Mouse (Mus musculus): Measurements from ENCODE around the gene Azgp1. TPM values are rescaled to one million over a fixed set of nuclear protein-coding genes. Genes with fewer than 3 reads are reported as not detected.
"Not testable (repeated sequence)": the region's sequence is repeated elsewhere in the genome, so short reads cannot be mapped to it uniquely, and the experiment has no call there.

Azgp1 gene
- total RNA-seq (2012; rRNA removed) (not detected in 2 replicates), total RNA-seq (2014; rRNA removed) (not detected in 2 replicates), polyA plus RNA-seq (2012; ENCODE audit: insufficient read length, low read depth) (not detected in 2 replicates)

DNA sequence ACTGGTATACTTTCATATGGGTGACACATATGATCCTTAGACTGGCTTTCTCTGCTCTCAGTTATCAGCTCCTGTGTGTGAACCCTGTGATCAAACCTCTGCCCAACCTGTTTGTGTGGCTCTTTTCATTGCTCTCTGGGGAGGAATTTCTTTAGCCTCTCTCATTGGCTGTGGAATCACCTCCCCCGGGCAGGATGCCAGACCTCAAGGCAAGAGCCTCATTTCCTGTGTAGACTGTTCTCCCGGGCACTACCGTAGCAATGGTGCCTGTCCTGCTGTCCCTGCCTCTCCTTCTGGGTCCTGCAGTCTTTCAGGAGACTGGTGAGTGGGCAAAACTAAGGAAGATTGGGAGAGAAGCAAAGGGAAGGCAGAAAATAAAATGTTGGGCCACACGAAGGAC, at the start of gene Azgp1:
TSS of gene Azgp1 (plus strand) at position 221 of the 400 bp plus-strand sequence.
- no peaks in the 10 kb centered on the region for H3K9me3 ChIP-seq (replicated peaks; ENCODE audit: low read length)
- no peak within 1 kb of the TSS for H3K4me3 ChIP-seq (replicated peaks in 1 of 3; ENCODE audit: low read depth in 2 of 3, low read length in 2 of 3, poor library complexity in 1 of 3)
- in situ Hi-C loops (cut with MboI; ENCODE audit: low pct_ligation_motif_present, low pct_unique_long_range_greater_than_20kb, low sequenced_read_pairs): no loop called here
- H3K27ac ChIP-seq (ENCODE audit: insufficient read depth, low read depth): no peak within 1 kb of the TSS
- TF ChIP-seq ETS1 (conservative IDR thresholded peaks at IDR 0.05; ENCODE audit: low read depth, low read length) (no peak), POLR2A (IDR thresholded peaks at IDR 0.05; ENCODE audit: low read depth, low read length) (no peak), ZC3H11A (IDR thresholded peaks at IDR 0.05; ENCODE audit: low read depth, low read length) (no peak), ZNF384 (IDR thresholded peaks at IDR 0.05; ENCODE audit: low read depth, low read length) (no peak), SIN3A (IDR thresholded peaks at IDR 0.05; ENCODE audit: low read length) (no peak), TBP (conservative IDR thresholded peaks at IDR 0.05; ENCODE audit: low read depth, low read length) (no peak), MAX (IDR thresholded peaks at IDR 0.05; ENCODE audit: low read length) (no peak), MYC (IDR thresholded peaks at IDR 0.05; ENCODE audit: low read depth, low read length) (no peak), USF2 (conservative IDR thresholded peaks at IDR 0.05; ENCODE audit: low read depth, low read length) (no peak), PAX5 (IDR thresholded peaks at IDR 0.05; ENCODE audit: low read length) (no peak), KAT2A (IDR thresholded peaks at IDR 0.05; ENCODE audit: insufficient replicate concordance, low read length) (no peak), NRF1 (IDR thresholded peaks at IDR 0.05; ENCODE audit: low read depth, low read length) (no peak), ELF1 (IDR thresholded peaks at IDR 0.05; ENCODE audit: low read depth, low read length) (no peak), E2F4 (IDR thresholded peaks at IDR 0.05; ENCODE audit: insufficient replicate concordance, low read depth, low read length) (no peak), MAFK (IDR thresholded peaks at IDR 0.05; ENCODE audit: insufficient replicate concordance, low read length) (no peak), JUND (conservative IDR thresholded peaks at IDR 0.05; ENCODE audit: low read depth, low read length) (no peak), TCF12 (IDR thresholded peaks at IDR 0.05; ENCODE audit: low read depth, low read length) (no peak)
- H3K4me2 ChIP-seq (ENCODE audit: insufficient read depth, low read depth, poor library complexity, severe bottlenecking): no peak within 1 kb of the TSS
- peaks cover under 1% of the 10 kb centered on the region for H3K27me3 ChIP-seq (replicated peaks)
- DNase-seq (ENCODE audit: extremely low read depth): no peak
- dilution Hi-C loops (cut with MboI; ENCODE audit: extremely low pct_ligation_motif_present, extremely low pct_unique_long_range_greater_than_20kb, low sequenced_read_pairs): no loop called here
- H3K9ac ChIP-seq (ENCODE audit: insufficient read depth, low read depth): no peak within 1 kb of the TSS
- H3K36me3 ChIP-seq (replicated peaks in 1 of 2; ENCODE audit: control insufficient read depth in 1 of 2, insufficient read depth in 1 of 2, low read length in 1 of 2): no peaks in the 10 kb centered on the region
- H3K79me2 ChIP-seq (replicated peaks; ENCODE audit: control insufficient read depth, extremely low read depth, insufficient read depth, poor library complexity, severe bottlenecking): no peaks in the 10 kb centered on the region
- peaks cover 0 to 4% of the 10 kb centered on the region in 2 experiments; a peak in 1 of 4 replicates for H3K4me1 ChIP-seq (ENCODE audit: control insufficient read depth in 1 of 2, insufficient read depth in 2 of 2)

DNA sequence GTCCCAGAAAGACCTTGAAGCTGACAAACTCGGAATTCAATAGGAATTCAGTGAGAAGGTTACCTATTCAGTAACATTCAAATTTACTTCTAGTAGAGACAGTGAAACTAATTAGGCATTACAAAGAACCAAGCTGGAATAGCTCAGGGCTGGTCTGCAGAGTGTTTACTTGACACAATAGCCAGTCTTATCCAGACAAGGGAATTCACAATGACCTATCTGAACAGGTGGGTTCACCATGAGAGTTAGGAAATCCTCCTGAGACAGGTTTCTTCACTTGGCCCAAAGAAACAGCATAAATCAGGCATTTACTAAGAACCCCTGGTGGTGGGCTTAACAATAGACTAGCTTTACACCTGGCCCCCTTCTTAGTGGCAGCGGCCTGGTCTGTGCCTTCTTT, 47.4 kb upstream of the Azgp1 start:
- H3K4me3 ChIP-seq (replicated peaks in 1 of 3; ENCODE audit: low read depth in 2 of 3, low read length in 2 of 3, poor library complexity in 1 of 3); H3K4me1 ChIP-seq (ENCODE audit: control insufficient read depth in 1 of 2, insufficient read depth in 2 of 2); H3K27me3 ChIP-seq (replicated peaks); H3K4me2 ChIP-seq (ENCODE audit: insufficient read depth, low read depth, poor library complexity, severe bottlenecking); H3K79me2 ChIP-seq (replicated peaks; ENCODE audit: control insufficient read depth, extremely low read depth, insufficient read depth, poor library complexity, severe bottlenecking); H3K36me3 ChIP-seq (replicated peaks in 1 of 2; ENCODE audit: control insufficient read depth in 1 of 2, insufficient read depth in 1 of 2, low read length in 1 of 2); DNase-seq (ENCODE audit: extremely low read depth); dilution Hi-C loops (cut with MboI; ENCODE audit: extremely low pct_ligation_motif_present, extremely low pct_unique_long_range_greater_than_20kb, low sequenced_read_pairs); H3K9ac ChIP-seq (ENCODE audit: insufficient read depth, low read depth); H3K9me3 ChIP-seq (replicated peaks; ENCODE audit: low read length); H3K27ac ChIP-seq (ENCODE audit: insufficient read depth, low read depth); in situ Hi-C loops (cut with MboI; ENCODE audit: low pct_ligation_motif_present, low pct_unique_long_range_greater_than_20kb, low sequenced_read_pairs): not testable (repeated sequence)

Data from CH12.LX (cell line).